Mouse (Mus musculus) olfactory bulb, adult 2 months (tissue): ENCODE results near the gene Tmem191c.

Source experiments
- CTCF ChIP-seq: fragments of 200-500 bp; IDR thresholded peaks from 2 replicates; pipeline ENCODE4 v1.5.1; 2012; ENCODE audit warnings: low read depth, mild to moderate bottlenecking, low read length, moderate library complexity; ENCODE audit not compliant: insufficient read depth
- POLR2A ChIP-seq: fragments of 200-500 bp; IDR thresholded peaks from 2 replicates; pipeline ENCODE4 v1.6.1; 2012; ENCODE audit warnings: mild to moderate bottlenecking, low read depth, low read length, moderate library complexity; ENCODE audit not compliant: insufficient read depth

- TF ChIP-seq CTCF (no peak), POLR2A (no peak)
Measured at GRCm38 (mm10) chr16:17309036-17309435, 33.2 kb downstream of the Tmem191c start.
